Mouse (Mus musculus) intestine, embryonic 14.5 days (tissue): ENCODE data around the gene Ppm1j. TPM values are rescaled to one million over a fixed set of nuclear protein-coding genes. Genes with fewer than 3 reads are reported as not detected.
"Not testable (repeated sequence)": the region's sequence is repeated elsewhere in the genome, so short reads cannot be mapped to it uniquely, and the experiment has no call there.

Experiments used
- ATAC-seq: fragments of 200-750 bp; cut with Nextera tagmentation; replicated peaks from 2 replicates; pipeline ENCODE4 v1.8.0; 2017; ENCODE audit warnings: low read depth, moderate number of reproducible peaks, moderate TSS enrichment, moderate library complexity; ENCODE audit not compliant: low FRiP score, low TSS enrichment
- DNase-seq: peaks from one replicate; pipeline ENCODE4 v3.0.0-alpha.2; 2018; ENCODE audit warnings: low spot score
- H3K27ac ChIP-seq: fragments of 300-500 bp; sonication (generic); 2 replicates; pipeline ENCODE4 v1.5.1; 2014; ENCODE audit warnings: low read depth, mild to moderate bottlenecking, control low read depth
- H3K27me3 ChIP-seq: fragments of 300-500 bp; sonication (generic); replicated peaks from 2 replicates; pipeline ENCODE4 v1.6.1; 2014; ENCODE audit warnings: low read length, control low read depth; ENCODE audit not compliant: control insufficient read depth, insufficient read depth
- H3K36me3 ChIP-seq: fragments of 300-500 bp; sonication (generic); 2 replicates; pipeline ENCODE4 v1.6.1; 2014; ENCODE audit warnings: low read length, control low read depth; ENCODE audit not compliant: control insufficient read depth, insufficient read depth
- H3K4me1 ChIP-seq: fragments of 300-500 bp; sonication (generic); replicated peaks from 2 replicates; pipeline ENCODE4 v1.6.1; 2014; ENCODE audit warnings: low read length, control low read depth, mixed read lengths; ENCODE audit not compliant: control insufficient read depth, insufficient read depth
- H3K4me2 ChIP-seq: fragments of 300-500 bp; sonication (generic); 2 replicates; pipeline ENCODE4 v1.6.1; 2014; ENCODE audit warnings: low read length
- H3K4me3 ChIP-seq: fragments of 300-500 bp; sonication (generic); 2 replicates; pipeline ENCODE4 v1.5.1; 2014; ENCODE audit warnings: low read depth, low read length, control low read depth, mixed read lengths
- H3K9ac ChIP-seq: fragments of 300-500 bp; sonication (generic); 2 replicates; pipeline ENCODE4 v1.6.1; 2014; ENCODE audit warnings: mild to moderate bottlenecking, low read length
- H3K9me3 ChIP-seq: fragments of 300-500 bp; sonication (generic); 2 replicates; pipeline ENCODE4 v1.6.1; 2016; ENCODE audit warnings: low read length, control low read depth; ENCODE audit not compliant: control insufficient read depth
- WGBS: fragments of 180-500 bp; shearing (Covaris S2); extraction: QIAGEN DNeasy Blood & Tissue Kit; methylation state at CpG from one replicate; pipeline ENCODE4 v1.1.7; 2014; 5-methylcytosine and 5-hydroxymethylcytosine counted together
- polyA plus RNA-seq: library from polyadenylated mRNA; unstranded; fragments of >200 nt; fragmentation: Nextera tagmentation; extraction: Ambion mirVana; gene quantifications from 2 replicates; pipeline ENCODE4 v1.2.1, GENCODE M21; 2014

Ppm1j gene
- polyA plus RNA-seq, result 2.1 and 3.1 TPM in 2 replicates

- H3K4me3 ChIP-seq, result peak within 1 kb of the TSS; percentile 48
- peak within 1 kb of the TSS; percentile 32 for H3K9ac ChIP-seq
- peak within 1 kb of the TSS; percentile 97 for H3K4me2 ChIP-seq
- no peak within 1 kb of the TSS for H3K27ac ChIP-seq
- DNase-seq (peak; percentile 90), ATAC-seq (peak; percentile 80)
- H3K27me3 ChIP-seq, result peaks cover 79% of the 10 kb centered on the region
- H3K9me3 ChIP-seq, result no peaks in the 10 kb centered on the region
- peaks cover 19% of the 10 kb centered on the region; the same call in 1 of the 2 replicates for H3K4me1 ChIP-seq
- 1% methylated on average over 54 of the region's 56 CpGs for WGBS
- H3K36me3 ChIP-seq, result no peaks in the 10 kb centered on the region
Measured at GRCm38 (mm10) chr3:104780561-104781420, at the start of gene Ppm1j. Ppm1j (plus strand) TSS chr3:104781056.

DNA sequence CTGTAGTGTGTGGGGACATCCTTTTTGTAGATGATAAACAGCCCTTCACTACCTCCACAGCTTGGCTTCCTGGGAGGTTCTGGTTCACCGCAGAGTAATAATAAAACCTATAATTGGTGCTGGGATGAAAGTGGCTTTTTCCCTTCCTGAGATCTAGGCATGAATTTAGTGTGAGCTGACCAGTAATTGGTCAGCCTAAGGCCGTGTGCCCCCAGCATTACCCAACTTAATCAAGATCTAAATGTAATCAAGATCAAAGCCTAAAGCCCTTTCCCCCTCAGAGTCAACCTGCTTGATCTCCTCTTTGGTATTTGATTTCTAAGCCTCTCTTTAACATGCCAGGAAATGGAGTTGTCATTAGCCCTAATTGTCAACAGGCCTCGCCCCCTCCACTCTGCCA, 47.9 kb upstream of the Ppm1j start:
- DNase-seq (no peak), ATAC-seq (no peak)
- Histone ChIP-seq H3K4me3 (no peak overlapping the region), H3K27ac (no peak overlapping the region), H3K4me1 (no peaks in the 10 kb centered on the region), H3K4me2 (no peak overlapping the region), H3K9me3 (no peaks in the 10 kb centered on the region), H3K9ac (no peak overlapping the region), H3K36me3 (no peaks in the 10 kb centered on the region), H3K27me3 (no peaks in the 10 kb centered on the region)
- 52% methylated on average over 3 of the region's 3 CpGs for WGBS

DNA sequence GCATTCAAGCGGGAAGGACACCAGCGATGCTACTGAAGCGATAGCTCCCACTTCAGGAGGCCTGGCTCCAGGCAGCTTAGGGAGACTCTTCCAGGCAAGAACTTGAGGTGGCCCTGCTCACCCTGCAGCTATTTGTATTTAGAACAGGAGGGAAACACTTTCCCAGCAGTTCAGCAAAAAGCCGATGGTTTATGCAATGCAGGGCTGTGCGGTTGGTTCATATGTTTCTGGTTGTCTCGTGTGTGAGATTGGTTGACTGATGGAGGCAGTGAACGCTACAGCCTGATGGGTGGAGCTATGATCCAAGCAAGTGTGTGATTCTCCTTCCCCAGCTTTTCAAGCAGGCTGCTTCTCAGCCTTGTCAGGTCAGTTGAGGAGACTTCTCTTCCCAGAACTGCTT, 46.2 kb upstream of the Ppm1j start:
- no peaks in the 10 kb centered on the region for H3K36me3 ChIP-seq
- H3K27ac ChIP-seq, result no peak overlapping the region
- no peak for ATAC-seq
- no peaks in the 10 kb centered on the region for H3K27me3 ChIP-seq
- DNase-seq, result no peak
- H3K9me3 ChIP-seq, result no peaks in the 10 kb centered on the region
- H3K4me3 ChIP-seq, result no peak overlapping the region
- H3K9ac ChIP-seq, result no peak overlapping the region
- 51% methylated on average over 7 of the region's 7 CpGs for WGBS
- H3K4me2 ChIP-seq, result no peak overlapping the region
- H3K4me1 ChIP-seq, result no peaks in the 10 kb centered on the region

DNA sequence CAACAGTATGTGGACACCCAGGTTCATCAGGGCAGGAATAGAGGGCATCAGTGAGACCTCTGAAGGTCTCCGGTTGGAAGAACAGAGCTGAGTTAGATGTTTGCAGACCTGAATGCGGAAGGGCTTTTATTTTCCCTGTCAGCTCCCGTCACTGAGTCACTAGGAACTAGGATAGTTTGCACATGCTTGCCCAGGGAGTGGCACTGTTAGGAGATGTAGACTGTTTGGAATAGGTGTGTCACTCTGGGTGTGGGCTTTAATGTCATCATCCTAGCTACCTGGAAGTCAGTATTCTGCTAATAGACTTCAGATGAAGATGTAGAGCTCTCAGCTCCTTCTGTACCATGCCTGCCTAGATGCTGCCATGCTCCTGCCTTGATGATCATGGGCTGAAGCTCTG, 38.9 kb upstream of the Ppm1j start:
- Histone ChIP-seq H3K4me1 (no peaks in the 10 kb centered on the region), H3K4me3 (no peak overlapping the region), H3K27ac (no peak overlapping the region), H3K27me3 (no peaks in the 10 kb centered on the region), H3K9me3 (no peaks in the 10 kb centered on the region), H3K9ac (no peak overlapping the region), H3K4me2 (no peak overlapping the region), H3K36me3 (no peaks in the 10 kb centered on the region)
- no peak for ATAC-seq
- WGBS, result 81% methylated on average over 3 of the region's 3 CpGs
- DNase-seq, result no peak

GRCm38 (mm10) chr3:104743161-104743560, 37.7 kb upstream of the Ppm1j start:
- Histone ChIP-seq H3K9ac (no peak overlapping the region), H3K36me3 (no peaks in the 10 kb centered on the region), H3K4me3 (no peak overlapping the region), H3K27me3 (no peaks in the 10 kb centered on the region), H3K4me1 (no peaks in the 10 kb centered on the region), H3K27ac (no peak overlapping the region), H3K4me2 (no peak overlapping the region), H3K9me3 (no peaks in the 10 kb centered on the region)
- 58% methylated on average over 1 of the region's 1 CpGs for WGBS
- ATAC-seq, result no peak
- no peak for DNase-seq

GRCm38 (mm10) chr3:104743864-104744263, 37.0 kb upstream of the Ppm1j start:
- H3K4me1 ChIP-seq, result no peaks in the 10 kb centered on the region
- no peak for ATAC-seq
- H3K9ac ChIP-seq, result no peak overlapping the region
- H3K4me3 ChIP-seq, result no peak overlapping the region
- WGBS, result 67% methylated on average over 1 of the region's 1 CpGs
- H3K4me2 ChIP-seq, result no peak overlapping the region
- no peaks in the 10 kb centered on the region for H3K9me3 ChIP-seq
- H3K27me3 ChIP-seq, result no peaks in the 10 kb centered on the region
- no peak for DNase-seq
- H3K27ac ChIP-seq, result no peak overlapping the region
- no peaks in the 10 kb centered on the region for H3K36me3 ChIP-seq

GRCm38 (mm10) chr3:104752845-104753244, 28.0 kb upstream of the Ppm1j start:
- not testable (repeated sequence) for H3K36me3 ChIP-seq, H3K4me1 ChIP-seq, H3K4me3 ChIP-seq, H3K9me3 ChIP-seq, H3K27ac ChIP-seq, DNase-seq, H3K4me2 ChIP-seq, H3K27me3 ChIP-seq, ATAC-seq, H3K9ac ChIP-seq
- 11% methylated on average over 22 of the region's 25 CpGs for WGBS

- H3K36me3 ChIP-seq, result no peaks in the 10 kb centered on the region
- WGBS, result 2% methylated on average over 27 of the region's 27 CpGs
- ATAC-seq (peak; percentile 87), DNase-seq (peak; percentile 89)
- H3K4me1 ChIP-seq, result peaks cover 5% of the 10 kb centered on the region; the same call in 1 of the 2 replicates
- H3K9ac ChIP-seq, result peak overlapping the region; percentile 22; the same call in 1 of the 2 replicates
- H3K4me2 ChIP-seq, result peak overlapping the region; percentile 69
- H3K27ac ChIP-seq, result no peak overlapping the region
- no peaks in the 10 kb centered on the region for H3K9me3 ChIP-seq
- H3K27me3 ChIP-seq, result peaks cover 9% of the 10 kb centered on the region; the same call in 1 of the 2 replicates
- peak overlapping the region; percentile 38 for H3K4me3 ChIP-seq
Measured at GRCm38 (mm10) chr3:104758406-104758805, 22.4 kb upstream of the Ppm1j start.
